Mouse (Mus musculus) embryo, embryonic 11.5 days (tissue): ENCODE measurements around the gene Lurap1.

Experiments used
- DNase-seq: peaks from one replicate; pipeline ENCODE4 v3.0.0-alpha.2; 2012; ENCODE audit warnings: low read depth, low spot score

The Lurap1 gene

GRCm38 (mm10) chr4:116160769-116161168, 9.6 kb upstream of the Lurap1 start:
- DNase-seq = no peak

GRCm38 (mm10) chr4:116159912-116160311, 8.8 kb upstream of the Lurap1 start:
- no peak for DNase-seq

DNA sequence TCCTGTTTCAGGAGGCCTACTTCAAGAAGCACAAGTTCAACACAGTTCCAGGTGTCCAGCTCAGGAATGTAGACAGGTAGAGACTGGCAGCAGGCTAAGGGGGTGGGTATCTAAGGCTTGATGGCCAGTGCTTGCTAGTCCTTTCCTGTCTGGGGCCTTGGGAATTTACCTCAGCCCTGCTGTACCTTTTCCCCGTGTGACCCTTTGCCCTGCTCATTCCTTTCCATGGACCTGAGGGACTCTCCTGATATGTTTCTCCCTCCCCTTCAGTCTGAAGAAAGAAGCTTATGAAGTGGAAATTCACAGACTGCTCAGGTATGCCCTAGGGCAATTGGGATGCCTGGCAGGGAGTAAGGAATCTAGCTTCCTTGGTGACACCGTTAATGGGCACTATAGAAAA, 6.7 kb upstream of the Lurap1 start:
- DNase-seq = no peak

- no peak for DNase-seq
These were observed 1.6 kb upstream of the Lurap1 start for GRCm38 (mm10) chr4:116152702-116153101.

GRCm38 (mm10) chr4:116150862-116151221, 296 bp downstream of the Lurap1 start:
- DNase-seq = no peak

DNA sequence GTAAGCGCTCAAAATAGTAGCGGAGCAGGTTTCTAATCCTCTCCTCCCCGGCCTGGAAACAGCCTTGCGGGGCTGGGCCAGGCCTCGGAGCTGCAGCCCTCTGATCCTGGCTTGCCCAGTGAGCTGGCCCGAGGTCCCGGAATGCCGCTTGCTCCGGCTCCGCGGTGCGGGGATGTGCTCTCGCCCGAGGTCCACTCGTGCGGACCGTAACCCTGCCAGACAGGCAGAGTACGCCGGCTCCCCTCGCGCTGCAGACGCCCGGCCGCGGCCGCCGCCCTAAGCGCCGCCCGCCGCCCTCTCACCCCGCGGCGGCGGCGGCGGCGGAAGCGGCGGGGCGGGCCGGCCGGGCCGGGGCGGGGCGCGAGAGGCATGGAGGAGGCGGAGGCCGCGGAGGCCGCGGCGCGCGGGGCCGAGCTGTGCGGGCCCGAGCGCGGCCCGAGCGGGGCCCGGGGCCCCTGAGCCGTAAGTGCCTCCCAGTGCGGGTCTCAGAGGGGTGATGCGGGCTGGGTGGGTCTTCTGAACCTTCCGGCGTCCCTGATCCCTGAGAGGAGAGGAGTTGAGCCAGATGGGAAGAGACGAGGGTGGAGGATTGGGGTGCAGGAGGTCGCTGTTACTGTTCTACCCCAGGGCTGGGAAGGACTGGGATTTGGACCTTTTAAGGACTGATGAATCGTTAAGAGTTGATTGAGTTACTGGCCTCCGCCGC, 829 bp downstream of the Lurap1 start:
- DNase-seq = no peak

- DNase-seq = no peak
These were observed 1.4 kb downstream of the Lurap1 start for GRCm38 (mm10) chr4:116149812-116150155.

- DNase-seq = no peak
These were observed 7.0 kb downstream of the Lurap1 start for GRCm38 (mm10) chr4:116143891-116144717.

DNA sequence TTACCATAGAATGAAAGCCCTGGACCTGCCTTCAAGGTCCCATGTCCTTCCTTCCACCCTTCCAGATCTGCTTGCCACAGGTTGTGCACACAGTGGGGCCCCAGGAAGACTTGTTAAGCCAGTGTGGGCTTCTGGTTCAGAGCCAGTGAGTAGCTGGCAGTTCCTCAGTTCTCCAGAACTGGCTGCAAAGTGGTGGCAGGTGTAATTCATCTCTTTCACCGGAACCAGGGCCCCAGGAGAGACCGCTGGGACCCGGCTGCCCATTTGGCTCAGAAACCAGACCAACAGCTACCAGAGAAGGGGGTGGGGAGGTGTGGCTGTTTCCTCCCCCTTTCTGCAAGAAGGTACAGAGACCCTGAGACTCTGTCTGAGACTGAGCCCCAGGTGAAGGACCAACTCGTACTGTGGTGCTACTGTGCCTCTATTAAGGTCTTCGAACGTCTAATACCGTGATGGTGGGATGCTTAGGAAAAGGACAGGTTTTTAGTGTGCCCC, 7.8 kb downstream of the Lurap1 start:
- DNase-seq = no peak

DNA sequence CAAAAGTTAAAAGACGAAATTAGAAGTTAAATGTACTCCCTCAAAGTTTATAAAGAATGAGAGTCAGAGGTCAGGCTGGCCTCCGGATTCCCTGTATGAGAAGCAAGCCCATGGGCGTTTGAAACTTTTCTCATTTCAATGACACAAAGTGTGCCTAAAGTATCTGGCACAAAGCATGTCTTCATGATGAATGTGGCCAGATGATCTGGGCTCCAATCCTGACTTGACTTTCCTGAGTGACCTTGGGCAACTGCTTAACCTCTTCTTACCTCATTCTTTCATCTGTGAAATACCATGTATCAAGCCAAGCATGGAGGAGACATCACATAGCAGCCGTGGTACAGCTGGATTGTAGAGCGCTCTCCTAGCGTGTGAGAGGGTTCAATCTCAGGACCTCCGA, 8.9 kb downstream of the Lurap1 start:
- no peak for DNase-seq

DNA sequence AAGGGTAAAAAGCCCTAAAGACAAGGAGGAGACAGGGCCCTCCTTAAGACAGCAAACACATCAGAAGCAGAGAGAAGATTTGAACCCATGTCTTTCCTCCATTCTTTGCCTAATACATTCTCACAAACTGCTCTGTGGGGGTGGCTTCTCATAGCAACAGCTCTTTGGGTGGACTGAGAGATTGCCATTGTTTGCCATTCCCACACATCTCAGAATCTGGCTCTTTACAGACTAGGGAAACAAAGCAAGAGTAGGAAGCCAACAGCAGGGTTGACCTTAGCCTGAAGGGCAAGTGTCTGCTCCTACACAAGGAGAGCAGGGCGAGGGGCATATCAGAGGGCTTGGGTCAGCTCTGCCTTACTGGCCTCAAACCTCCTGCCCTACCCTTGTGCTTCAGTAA, 9.4 kb downstream of the Lurap1 start:
- DNase-seq = no peak

- DNase-seq = no peak
These were observed 10.2 kb downstream of the Lurap1 start for GRCm38 (mm10) chr4:116140801-116141574.

GRCm38 (mm10) chr4:116137421-116137996, 13.6 kb downstream of the Lurap1 start:
- DNase-seq = no peak

GRCm38 (mm10) chr4:116134990-116135389, 16.1 kb downstream of the Lurap1 start:
- no peak for DNase-seq

GRCm38 (mm10) chr4:116133126-116133525, 18.0 kb downstream of the Lurap1 start:
- DNase-seq = no peak

DNA sequence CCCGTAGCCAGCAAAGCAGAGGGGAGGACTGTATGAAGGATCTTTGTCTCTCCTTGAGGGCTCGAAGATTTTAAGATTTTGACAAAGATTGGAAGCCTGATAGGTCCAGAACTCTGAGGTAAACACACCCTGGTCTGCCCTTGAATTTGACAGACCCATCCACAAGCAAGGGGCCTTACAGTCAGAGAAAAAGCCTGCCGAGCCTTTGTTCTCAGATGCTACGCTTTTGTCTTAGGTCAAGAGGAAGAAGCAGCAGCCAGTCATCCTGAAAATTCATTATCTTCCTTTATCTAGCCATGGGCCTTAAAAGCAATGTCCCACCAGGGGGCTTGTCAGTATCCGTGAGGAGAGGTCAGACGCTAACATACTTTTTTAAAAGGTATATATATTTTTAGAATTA, 23.2 kb downstream of the Lurap1 start:
- DNase-seq = no peak

DNA sequence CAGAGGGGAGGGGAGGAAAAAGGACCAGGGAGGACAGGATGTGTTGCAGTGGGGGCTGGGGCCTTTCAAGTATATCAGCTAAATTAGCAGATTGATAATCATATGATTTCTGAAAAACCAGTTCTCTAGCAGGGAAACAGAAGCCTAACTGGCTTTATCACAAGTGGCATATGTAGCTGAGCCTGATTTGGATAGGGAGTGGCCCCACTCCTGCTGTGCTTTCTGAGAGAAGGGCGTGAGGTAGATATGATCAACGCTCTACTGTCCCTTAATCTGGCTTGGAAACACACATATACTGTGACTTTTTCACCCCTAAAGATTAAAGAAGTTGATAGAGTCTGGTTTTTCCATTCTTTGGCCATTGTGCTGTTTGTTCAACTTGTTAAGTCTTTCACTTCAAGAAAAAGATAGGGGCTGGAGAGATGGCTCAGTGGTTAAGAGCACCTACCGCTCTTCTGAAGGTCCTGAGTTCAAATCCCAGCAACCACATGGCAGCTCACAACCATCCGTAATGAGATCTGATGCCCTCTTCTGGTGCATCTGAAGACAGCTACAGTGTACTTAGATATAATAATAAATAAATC, 25.2 kb downstream of the Lurap1 start:
- no peak for DNase-seq

- DNase-seq = peak; percentile 88
These were observed 27.3 kb downstream of the Lurap1 start, which contains the start of the genes Rad54l and Pomgnt1 for GRCm38 (mm10) chr4:116123602-116124519. Rad54l (minus strand) TSS chr4:116123690. Pomgnt1 (plus strand) TSS chr4:116123840.

DNA sequence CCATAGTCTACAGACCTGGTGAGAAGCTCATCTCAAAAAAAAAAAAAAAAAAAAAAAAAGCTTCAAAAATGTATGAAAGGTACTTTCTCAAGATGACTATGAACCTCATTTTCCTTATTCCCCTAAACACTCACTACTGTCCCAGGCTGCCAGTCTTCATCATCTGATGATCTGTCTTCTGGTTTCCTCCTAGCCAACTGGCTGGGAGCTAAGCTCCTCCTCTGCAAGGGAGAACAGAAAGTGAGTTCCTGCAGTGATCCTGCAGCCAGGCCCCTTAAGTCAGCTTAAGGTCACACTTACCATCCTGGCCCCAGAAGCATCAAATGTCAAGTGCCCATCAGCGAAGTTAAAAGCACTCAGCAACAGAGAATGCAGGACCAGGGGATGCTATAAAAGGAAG, 28.4 kb downstream of the Lurap1 start:
- DNase-seq = no peak

DNA sequence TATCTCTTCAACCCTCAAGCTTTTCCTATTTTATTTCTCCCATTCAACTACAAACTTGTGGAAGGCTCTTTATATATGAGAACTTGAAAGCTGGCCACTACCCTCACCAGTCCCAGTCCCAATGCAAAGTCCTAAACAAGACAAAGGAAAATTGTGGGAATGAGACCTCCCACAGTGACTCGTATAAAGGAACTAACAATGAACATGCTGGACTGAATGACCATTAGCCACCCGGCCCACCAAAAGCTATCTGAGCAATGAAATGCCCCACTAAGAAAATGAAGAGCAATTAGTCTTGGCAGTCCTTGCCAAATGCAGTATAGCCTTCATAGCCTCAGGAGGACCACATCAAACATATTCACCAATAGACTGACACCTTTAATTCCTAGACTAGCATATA, 39.7 kb downstream of the Lurap1 start:
- no peak for DNase-seq
